Mouse (Mus musculus) erythroblast, embryonic 14.5 days (primary cell): Measurements from ENCODE around the gene Btrc. TPM values are rescaled to one million over a fixed set of nuclear protein-coding genes. Genes with fewer than 3 reads are reported as not detected.

Source experiments
- H3K27me3 ChIP-seq: 2 replicates; pipeline ENCODE4 v1.6.1; 2012; ENCODE audit warnings: inconsistent platforms; ENCODE audit not compliant: control insufficient read depth
- H3K36me3 ChIP-seq: 2 replicates; pipeline ENCODE4 v1.6.1; 2012; ENCODE audit warnings: mild to moderate bottlenecking, inconsistent platforms; ENCODE audit not compliant: control insufficient read depth
- H3K4me1 ChIP-seq: 2 replicates; pipeline ENCODE4 v1.6.1; 2012; ENCODE audit warnings: inconsistent platforms; ENCODE audit not compliant: control insufficient read depth
- H3K4me3 ChIP-seq: replicated peaks from 2 replicates; pipeline ENCODE3; 2012; ENCODE audit warnings: moderate library complexity, mild to moderate bottlenecking, inconsistent platforms
- H3K9me3 ChIP-seq: 2 replicates; pipeline ENCODE4 v1.6.1; 2012; ENCODE audit warnings: low read length, inconsistent platforms, mixed read lengths; ENCODE audit not compliant: control insufficient read depth
- GATA1 ChIP-seq: IDR thresholded peaks from 2 replicates; pipeline ENCODE4 v1.6.1; 2012; ENCODE audit warnings: low read length, inconsistent platforms, mixed read lengths
- TAL1 ChIP-seq: IDR thresholded peaks from 3 replicates; pipeline ENCODE4 v1.6.1; 2012; ENCODE audit warnings: low read length, inconsistent platforms, mixed read lengths
- polyA plus RNA-seq: library from polyadenylated mRNA; stranded (reverse); fragments of >175 nt; gene quantifications from 2 replicates; pipeline ENCODE4 v1.2.3, GENCODE M21; 2012

Btrc gene
- polyA plus RNA-seq, 1 experiment, result 6.4 TPM

DNA sequence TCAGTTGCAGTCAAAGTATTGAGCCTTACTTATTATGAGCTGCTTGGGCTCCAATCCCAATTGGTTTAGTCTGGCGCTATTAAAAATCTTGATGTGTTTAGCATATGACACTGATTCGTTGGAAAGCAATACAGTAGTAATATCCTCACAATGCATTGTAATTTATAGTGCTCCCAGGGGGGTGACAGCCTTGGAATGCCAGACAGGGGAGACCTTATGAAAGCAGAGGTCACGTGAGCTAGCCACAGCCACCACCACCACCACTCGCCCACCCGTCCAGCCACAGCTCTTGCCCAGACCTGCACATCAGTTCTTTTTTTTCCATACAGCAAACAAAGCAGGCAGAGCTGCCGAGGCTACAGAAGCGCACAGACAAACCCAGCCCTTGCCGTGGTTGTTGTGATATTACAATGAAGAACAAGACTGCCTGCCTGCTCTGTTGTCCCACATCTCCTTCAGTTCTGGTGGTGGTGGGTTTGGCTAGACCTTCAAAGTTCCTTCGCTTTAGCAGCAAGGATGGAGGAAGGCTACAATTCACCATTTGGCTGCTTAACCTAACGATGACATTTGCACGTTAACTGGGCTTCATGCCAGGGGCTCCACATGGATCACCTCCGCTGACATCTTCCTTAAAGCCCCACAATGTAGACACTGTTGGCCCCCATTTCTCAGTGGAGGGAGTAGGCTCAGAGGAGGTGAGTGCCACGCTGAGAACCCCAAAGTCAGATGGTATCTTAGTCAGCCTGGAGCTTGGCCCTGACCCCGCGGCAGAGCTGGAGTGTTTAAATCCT is 202.6 kb downstream of the Btrc start:
- Histone ChIP-seq H3K36me3 (no peaks in the 10 kb centered on the region; the same call in 1 of the 2 replicates), H3K4me1 (peaks cover 6% of the 10 kb centered on the region), H3K27me3 (no peaks in the 10 kb centered on the region), H3K9me3 (no peaks in the 10 kb centered on the region), H3K4me3 (no peak overlapping the region)
- no peak for TF ChIP-seq TAL1
- TF ChIP-seq GATA1, result no peak

GRCm38 (mm10) chr19:45567367-45567766 is 203.8 kb downstream of the Btrc start:
- peaks cover 2% of the 10 kb centered on the region for H3K36me3 ChIP-seq
- H3K9me3 ChIP-seq, result no peaks in the 10 kb centered on the region
- TF ChIP-seq TAL1, result no peak
- no peak for TF ChIP-seq GATA1
- H3K27me3 ChIP-seq, result no peaks in the 10 kb centered on the region
- no peak overlapping the region for H3K4me3 ChIP-seq
- peaks cover 3% of the 10 kb centered on the region for H3K4me1 ChIP-seq

GRCm38 (mm10) chr19:45573033-45573432 is 209.5 kb downstream of the Btrc start:
- H3K9me3 ChIP-seq, result no peaks in the 10 kb centered on the region
- H3K4me1 ChIP-seq, result peaks cover 48% of the 10 kb centered on the region
- no peak for TF ChIP-seq TAL1
- TF ChIP-seq GATA1, result no peak
- no peaks in the 10 kb centered on the region for H3K27me3 ChIP-seq
- no peak overlapping the region for H3K4me3 ChIP-seq
- peaks cover 19% of the 10 kb centered on the region for H3K36me3 ChIP-seq

DNA sequence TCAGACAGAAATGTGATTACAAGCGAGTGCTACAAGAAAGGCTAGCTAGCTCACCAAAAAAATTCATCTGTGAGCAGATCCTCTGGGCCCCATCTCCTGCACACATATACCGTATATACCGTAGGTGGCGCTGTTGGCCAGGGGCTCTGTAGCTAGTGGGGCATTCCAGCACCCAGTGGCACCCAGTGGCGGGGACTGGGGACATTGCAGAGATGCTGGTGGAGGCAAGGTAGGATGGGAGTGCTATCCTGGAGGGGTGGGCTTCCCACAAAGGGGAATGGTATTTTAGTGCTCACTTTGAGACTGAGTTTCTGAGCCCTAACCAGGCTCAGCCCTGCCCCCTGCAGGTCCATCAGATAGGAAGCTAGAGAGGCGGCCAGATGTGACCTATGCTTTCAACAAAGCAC is 210.3 kb downstream of the Btrc start:
- TF ChIP-seq TAL1 (no peak), GATA1 (no peak)
- H3K36me3 ChIP-seq, result peaks cover 28% of the 10 kb centered on the region
- H3K4me3 ChIP-seq, result no peak overlapping the region
- H3K27me3 ChIP-seq, result no peaks in the 10 kb centered on the region
- no peaks in the 10 kb centered on the region for H3K9me3 ChIP-seq
- peaks cover 48% of the 10 kb centered on the region for H3K4me1 ChIP-seq

- TF ChIP-seq GATA1, result no peak
- no peak for TF ChIP-seq TAL1
- Histone ChIP-seq H3K27me3 (no peaks in the 10 kb centered on the region), H3K36me3 (peaks cover 33% of the 10 kb centered on the region), H3K4me1 (peaks cover 48% of the 10 kb centered on the region), H3K4me3 (no peak overlapping the region), H3K9me3 (no peaks in the 10 kb centered on the region)
These were observed 210.9 kb downstream of the Btrc start for GRCm38 (mm10) chr19:45574339-45574898.

- no peak overlapping the region for H3K4me3 ChIP-seq
- peaks cover 36% of the 10 kb centered on the region for H3K36me3 ChIP-seq
- no peaks in the 10 kb centered on the region for H3K9me3 ChIP-seq
- no peaks in the 10 kb centered on the region for H3K27me3 ChIP-seq
- TF ChIP-seq GATA1 (no peak), TAL1 (no peak)
- peaks cover 48% of the 10 kb centered on the region for H3K4me1 ChIP-seq
These were observed 211.6 kb downstream of the Btrc start for GRCm38 (mm10) chr19:45574941-45575631.

DNA sequence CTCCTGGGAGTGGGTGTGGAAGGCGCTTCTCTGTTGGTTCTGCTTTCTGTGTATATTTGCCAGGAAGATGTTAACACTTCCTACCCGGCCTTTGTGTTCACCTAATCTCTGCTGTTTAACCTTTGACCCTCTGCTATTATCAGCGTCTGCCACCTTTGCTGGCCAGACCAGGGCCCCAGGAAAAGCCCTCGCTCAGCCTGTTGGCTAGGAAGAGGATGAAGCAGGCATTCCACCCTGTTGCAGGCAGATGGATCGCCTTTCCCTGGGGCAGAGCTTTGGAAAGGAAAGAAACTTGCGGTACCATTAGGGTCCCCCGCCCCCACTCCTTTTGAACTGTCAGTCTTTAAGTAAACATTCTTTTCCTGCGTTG is 212.1 kb downstream of the Btrc start:
- H3K4me1 ChIP-seq, result peaks cover 48% of the 10 kb centered on the region
- H3K4me3 ChIP-seq, result no peak overlapping the region
- no peak for TF ChIP-seq GATA1
- TF ChIP-seq TAL1, result no peak
- H3K27me3 ChIP-seq, result no peaks in the 10 kb centered on the region
- peaks cover 39% of the 10 kb centered on the region for H3K36me3 ChIP-seq
- H3K9me3 ChIP-seq, result no peaks in the 10 kb centered on the region

- H3K4me1 ChIP-seq, result peaks cover 52% of the 10 kb centered on the region
- no peaks in the 10 kb centered on the region for H3K27me3 ChIP-seq
- TF ChIP-seq TAL1 (no peak), GATA1 (no peak)
- H3K36me3 ChIP-seq, result peaks cover 45% of the 10 kb centered on the region
- H3K9me3 ChIP-seq, result peaks cover 3% of the 10 kb centered on the region; the same call in 1 of the 2 replicates
- no peak overlapping the region for H3K4me3 ChIP-seq
These were observed 213.7 kb downstream of the Btrc start for GRCm38 (mm10) chr19:45577141-45577750.

GRCm38 (mm10) chr19:45578976-45579375 is 215.4 kb downstream of the Btrc start:
- TF ChIP-seq GATA1 (no peak), TAL1 (no peak)
- Histone ChIP-seq H3K4me3 (no peak overlapping the region), H3K9me3 (peaks cover 3% of the 10 kb centered on the region; the same call in 1 of the 2 replicates), H3K27me3 (no peaks in the 10 kb centered on the region), H3K36me3 (peaks cover 57% of the 10 kb centered on the region), H3K4me1 (peaks cover 38% of the 10 kb centered on the region)
